Mouse (Mus musculus) CH12.LX (cell line): Measurements from ENCODE around the gene Rdh16. TPM values are rescaled to one million over a fixed set of nuclear protein-coding genes. Genes with fewer than 3 reads are reported as not detected.

Source experiments
- DNase-seq: peaks from one replicate; pipeline ENCODE4 v3.0.0-alpha.2; 2013; ENCODE audit errors: extremely low read depth
- H3K27ac ChIP-seq: 2 replicates; pipeline ENCODE4 v1.5.1; 2012; ENCODE audit warnings: low read depth, mild to moderate bottlenecking, control low read depth, moderate library complexity; ENCODE audit not compliant: insufficient read depth
- H3K27me3 ChIP-seq: replicated peaks from 2 replicates; pipeline ENCODE3; 2012; ENCODE audit warnings: inconsistent platforms
- H3K36me3 ChIP-seq, 2 experiments: replicated peaks in 1 of 2; 2 replicates each; pipeline versions ENCODE3 to v1.6.1; 2012; ENCODE audit warnings: inconsistent platforms in 1 of 2, low read length in 1 of 2, mild to moderate bottlenecking in 1 of 2, mixed read lengths in 1 of 2, moderate library complexity in 1 of 2; ENCODE audit not compliant: control insufficient read depth in 1 of 2, insufficient read depth in 1 of 2
- H3K4me1 ChIP-seq, 2 experiments: 2 replicates each; pipeline ENCODE4 v1.6.1; 2012; ENCODE audit warnings: inconsistent platforms in 1 of 2, moderate library complexity in 1 of 2; ENCODE audit not compliant: insufficient read depth in 2 of 2, control insufficient read depth in 1 of 2
- H3K4me2 ChIP-seq: 2 replicates; pipeline ENCODE4 v1.6.1; 2012; ENCODE audit warnings: low read depth, mild to moderate bottlenecking, control low read depth; ENCODE audit not compliant: poor library complexity, insufficient read depth, severe bottlenecking
- H3K4me3 ChIP-seq, 3 experiments: fragments of 150-350 bp in 1 of 3; sonication (generic) in 1 of 3; replicated peaks in 1 of 3; 2 replicates each; pipeline versions ENCODE3 to v1.5.1; 2011 to 2012; ENCODE audit warnings: low read depth in 2 of 3, low read length in 2 of 3, mild to moderate bottlenecking in 2 of 3, moderate library complexity in 2 of 3, control low read depth in 1 of 3, improper control_type of control experiment in 1 of 3, inconsistent platforms in 1 of 3, mixed read lengths in 1 of 3; ENCODE audit not compliant: poor library complexity in 1 of 3
- H3K79me2 ChIP-seq: replicated peaks from 2 replicates; pipeline ENCODE4 v1.6.1; 2012; ENCODE audit warnings: mild to moderate bottlenecking, moderate library complexity; ENCODE audit not compliant: control insufficient read depth, poor library complexity, insufficient read depth, severe bottlenecking; ENCODE audit errors: extremely low read depth
- H3K9ac ChIP-seq: 2 replicates; pipeline ENCODE4 v1.6.1; 2012; ENCODE audit warnings: low read depth, mild to moderate bottlenecking, control low read depth, moderate library complexity; ENCODE audit not compliant: insufficient read depth
- H3K9me3 ChIP-seq: replicated peaks from 2 replicates; pipeline ENCODE3; 2012; ENCODE audit warnings: low read length, inconsistent platforms, mixed read lengths
- BHLHE40 ChIP-seq: IDR thresholded peaks from 2 replicates; pipeline ENCODE4 v1.6.1; 2011; ENCODE audit warnings: mild to moderate bottlenecking, low read depth, low read length, improper control_type of control experiment
- CHD1 ChIP-seq: IDR thresholded peaks from 2 replicates; pipeline ENCODE4 v1.6.1; 2012; ENCODE audit warnings: low read depth, low read length, improper control_type of control experiment, inconsistent platforms
- ELF1 ChIP-seq: IDR thresholded peaks from 2 replicates; pipeline ENCODE4 v1.6.1; 2014; ENCODE audit warnings: low read depth, mild to moderate bottlenecking, inconsistent platforms, low read length, improper control_type of control experiment
- EP300 ChIP-seq: IDR thresholded peaks from 2 replicates; pipeline ENCODE4 v1.6.1; 2011; ENCODE audit warnings: low read length, improper control_type of control experiment
- ETS1 ChIP-seq: conservative IDR thresholded peaks from 2 replicates; pipeline ENCODE4 v1.6.1; 2012; ENCODE audit warnings: low read depth, mild to moderate bottlenecking, inconsistent platforms, low read length, improper control_type of control experiment, moderate library complexity
- GABPA ChIP-seq: IDR thresholded peaks from 2 replicates; pipeline ENCODE4 v1.6.1; 2012; ENCODE audit warnings: low read depth, low read length, improper control_type of control experiment, inconsistent platforms; ENCODE audit not compliant: insufficient replicate concordance
- HCFC1 ChIP-seq: IDR thresholded peaks from 2 replicates; pipeline ENCODE4 v1.6.1; 2012; ENCODE audit warnings: low read depth, mild to moderate bottlenecking, inconsistent platforms, low read length, improper control_type of control experiment
- IRF4 ChIP-seq: IDR thresholded peaks from 2 replicates; pipeline ENCODE4 v1.6.1; 2014; ENCODE audit warnings: low read depth, mild to moderate bottlenecking, inconsistent platforms, low read length, improper control_type of control experiment
- JUND ChIP-seq: conservative IDR thresholded peaks from 2 replicates; pipeline ENCODE4 v1.6.1; 2011; ENCODE audit warnings: low read depth, low read length, improper control_type of control experiment
- KAT2A ChIP-seq: IDR thresholded peaks from 2 replicates; pipeline ENCODE4 v1.6.1; 2012; ENCODE audit warnings: low read length, improper control_type of control experiment, inconsistent platforms; ENCODE audit not compliant: insufficient replicate concordance
- MAX ChIP-seq: IDR thresholded peaks from 2 replicates; pipeline ENCODE4 v1.6.1; 2011; ENCODE audit warnings: low read length, improper control_type of control experiment
- MEF2A ChIP-seq: IDR thresholded peaks from 2 replicates; pipeline ENCODE4 v1.6.1; 2014; ENCODE audit warnings: low read depth, mild to moderate bottlenecking, inconsistent platforms, low read length, improper control_type of control experiment, borderline replicate concordance
- MXI1 ChIP-seq: IDR thresholded peaks from 2 replicates; pipeline ENCODE4 v1.6.1; 2011; ENCODE audit warnings: mild to moderate bottlenecking, low read depth, low read length, improper control_type of control experiment
- NELFE ChIP-seq: IDR thresholded peaks from 2 replicates; pipeline ENCODE4 v1.6.1; 2011; ENCODE audit warnings: low read depth, low read length, improper control_type of control experiment
- PAX5 ChIP-seq: IDR thresholded peaks from 2 replicates; pipeline ENCODE4 v1.6.1; 2012; ENCODE audit warnings: low read length, inconsistent platforms, mixed read lengths
- POLR2A ChIP-seq: IDR thresholded peaks from 2 replicates; pipeline ENCODE4 v1.6.1; 2011; ENCODE audit warnings: low read depth, mild to moderate bottlenecking, improper control_type of control experiment, low read length
- POLR2AphosphoS2 ChIP-seq: IDR thresholded peaks from 2 replicates; pipeline ENCODE4 v1.6.1; 2011; ENCODE audit warnings: low read depth, low read length, improper control_type of control experiment
- RCOR1 ChIP-seq: conservative IDR thresholded peaks from 2 replicates; pipeline ENCODE4 v1.6.1; 2012; ENCODE audit warnings: low read depth, mild to moderate bottlenecking, inconsistent platforms, low read length, improper control_type of control experiment
- TBP ChIP-seq: conservative IDR thresholded peaks from 2 replicates; pipeline ENCODE4 v1.6.1; 2011; ENCODE audit warnings: low read depth, low read length, improper control_type of control experiment
- TCF12 ChIP-seq: IDR thresholded peaks from 2 replicates; pipeline ENCODE4 v1.6.1; 2014; ENCODE audit warnings: low read depth, mild to moderate bottlenecking, inconsistent platforms, low read length, improper control_type of control experiment
- UBTF ChIP-seq: IDR thresholded peaks from 2 replicates; pipeline ENCODE4 v1.6.1; 2012; ENCODE audit warnings: low read depth, mild to moderate bottlenecking, inconsistent platforms, low read length, improper control_type of control experiment, moderate library complexity
- USF1 ChIP-seq: IDR thresholded peaks from 2 replicates; pipeline ENCODE4 v1.6.1; 2014; ENCODE audit warnings: low read depth, mild to moderate bottlenecking, inconsistent platforms, low read length, improper control_type of control experiment
- ZKSCAN1 ChIP-seq: IDR thresholded peaks from 2 replicates; pipeline ENCODE4 v1.6.1; 2012; ENCODE audit warnings: low read depth, inconsistent platforms, low read length, improper control_type of control experiment, borderline replicate concordance
- ZNF384 ChIP-seq: IDR thresholded peaks from 2 replicates; pipeline ENCODE4 v1.6.1; 2012; ENCODE audit warnings: low read depth, low read length, improper control_type of control experiment, inconsistent platforms
- dilution Hi-C: fragments of 300-500 bp; cut with MboI; formaldehyde crosslinking; loops from 2 replicates; pipeline ENCODE4 v1.14.3; 2020; ENCODE audit warnings: low sequenced_read_pairs; ENCODE audit not compliant: extremely low pct_unique_long_range_greater_than_20kb, extremely low pct_ligation_motif_present
- in situ Hi-C: fragments of 300-500 bp; cut with MboI; formaldehyde crosslinking; loops from 3 replicates; pipeline ENCODE4 v1.14.3; 2019; ENCODE audit warnings: low sequenced_read_pairs, low pct_ligation_motif_present, low pct_unique_long_range_greater_than_20kb, mixed read lengths
- polyA plus RNA-seq: library from polyadenylated mRNA; unstranded; fragments of >175 nt; gene quantifications from 2 replicates; pipeline ENCODE4 v1.2.1, GENCODE M21; 2012; ENCODE audit warnings: low read depth; ENCODE audit not compliant: insufficient read length
- total RNA-seq, 2 experiments: library from RNA; depleted of rRNA; stranded (reverse); fragments of 300-350 nt in 1 of 2; fragments of >200 nt in 1 of 2; gene quantifications; 2 replicates each; pipeline ENCODE4 v1.2.3; 2012 to 2014

Rdh16 gene
- total and polyA plus RNA-seq, 3 experiments: not detected

- H3K9ac ChIP-seq: no peak overlapping the region
- no peaks in the 10 kb centered on the region for H3K4me1 ChIP-seq
- no peaks in the 10 kb centered on the region for H3K36me3 ChIP-seq
- no peaks in the 10 kb centered on the region for H3K79me2 ChIP-seq
- no peak overlapping the region for H3K4me3 ChIP-seq
- TF ChIP-seq NELFE (no peak), POLR2AphosphoS2 (no peak), PAX5 (no peak), HCFC1 (no peak), KAT2A (no peak), JUND (no peak), GABPA (no peak), TBP (no peak), ELF1 (no peak), BHLHE40 (no peak), MXI1 (no peak), TCF12 (no peak), UBTF (no peak), ETS1 (no peak), MAX (no peak), ZNF384 (no peak), USF1 (no peak), MEF2A (no peak), EP300 (no peak)
- H3K9me3 ChIP-seq: no peaks in the 10 kb centered on the region
- no peak overlapping the region for H3K4me2 ChIP-seq
- H3K27me3 ChIP-seq: peaks cover 41% of the 10 kb centered on the region
- dilution Hi-C loops: no loop called here
- no peak overlapping the region for H3K27ac ChIP-seq
- in situ Hi-C loops: no loop called here
- no peak for DNase-seq
Observed at GRCm38 (mm10) chr10:127802236-127802635, 1.3 kb downstream of the Rdh16 start.

- no peak overlapping the region for H3K4me3 ChIP-seq
- H3K36me3 ChIP-seq: no peaks in the 10 kb centered on the region
- no peak overlapping the region for H3K9ac ChIP-seq
- peaks cover 48% of the 10 kb centered on the region for H3K27me3 ChIP-seq
- peaks cover under 1% of the 10 kb centered on the region for H3K9me3 ChIP-seq
- in situ Hi-C loops: no loop called here
- dilution Hi-C loops: no loop called here
- no peaks in the 10 kb centered on the region for H3K79me2 ChIP-seq
- H3K27ac ChIP-seq: no peak overlapping the region
- no peak for DNase-seq
- no peaks in the 10 kb centered on the region for H3K4me1 ChIP-seq
- TF ChIP-seq NELFE (no peak), CHD1 (no peak), BHLHE40 (no peak), ZKSCAN1 (no peak), IRF4 (no peak), RCOR1 (no peak), POLR2A (no peak), ELF1 (no peak)
- H3K4me2 ChIP-seq: no peak overlapping the region
Observed at GRCm38 (mm10) chr10:127804416-127804815, 3.5 kb downstream of the Rdh16 start.
